Mouse (Mus musculus): Measurements from ENCODE around the gene Btrc. TPM values are rescaled to one million over a fixed set of nuclear protein-coding genes. Genes with fewer than 3 reads are reported as not detected.

Gene Btrc
- polyA plus RNA-seq, 1 experiment = 5.9 TPM

GRCm38 (mm10) chr19:45535214-45535735 lies 171.7 kb downstream of the Btrc start:
- TF ChIP-seq GATA1 (IDR thresholded peaks at IDR 0.05; ENCODE audit: low read length) = no peak

- TF ChIP-seq GATA1 (IDR thresholded peaks at IDR 0.05; ENCODE audit: low read length) = no peak
These were observed 172.4 kb downstream of the Btrc start for GRCm38 (mm10) chr19:45535929-45536328.

- no peak for TF ChIP-seq GATA1 (IDR thresholded peaks at IDR 0.05; ENCODE audit: low read length)
These were observed 174.0 kb downstream of the Btrc start for GRCm38 (mm10) chr19:45537505-45537904.

- no peak for TF ChIP-seq GATA1 (IDR thresholded peaks at IDR 0.05; ENCODE audit: low read length)
These were observed 177.3 kb downstream of the Btrc start for GRCm38 (mm10) chr19:45540657-45541408.

GRCm38 (mm10) chr19:45541409-45542041 lies 178.0 kb downstream of the Btrc start:
- no peak for TF ChIP-seq GATA1 (IDR thresholded peaks at IDR 0.05; ENCODE audit: low read length)

GRCm38 (mm10) chr19:45542061-45542460 lies 178.5 kb downstream of the Btrc start:
- no peak for TF ChIP-seq GATA1 (IDR thresholded peaks at IDR 0.05; ENCODE audit: low read length)

GRCm38 (mm10) chr19:45544152-45544924 lies 180.8 kb downstream of the Btrc start:
- no peak for TF ChIP-seq GATA1 (IDR thresholded peaks at IDR 0.05; ENCODE audit: low read length)

GRCm38 (mm10) chr19:45544925-45545321 lies 181.4 kb downstream of the Btrc start:
- TF ChIP-seq GATA1 (IDR thresholded peaks at IDR 0.05; ENCODE audit: low read length) = no peak

GRCm38 (mm10) chr19:45549128-45549915 lies 185.8 kb downstream of the Btrc start:
- no peak for TF ChIP-seq GATA1 (IDR thresholded peaks at IDR 0.05; ENCODE audit: low read length)

GRCm38 (mm10) chr19:45549948-45550347 lies 186.4 kb downstream of the Btrc start:
- no peak for TF ChIP-seq GATA1 (IDR thresholded peaks at IDR 0.05; ENCODE audit: low read length)

- no peak for TF ChIP-seq GATA1 (IDR thresholded peaks at IDR 0.05; ENCODE audit: low read length)
These were observed 188.7 kb downstream of the Btrc start for GRCm38 (mm10) chr19:45552187-45552586.

- TF ChIP-seq GATA1 (IDR thresholded peaks at IDR 0.05; ENCODE audit: low read length) = no peak
These were observed 190.6 kb downstream of the Btrc start for GRCm38 (mm10) chr19:45554136-45554535.

- no peak for TF ChIP-seq GATA1 (IDR thresholded peaks at IDR 0.05; ENCODE audit: low read length)
These were observed 196.8 kb downstream of the Btrc start, which contains the start of the genes Poll and Gm17018 for GRCm38 (mm10) chr19:45560153-45560890. TSS of gene Poll (minus strand) at chr19:45560531. TSS of gene Gm17018 (plus strand) at chr19:45560615.

All from G1E-ER4 (cell line).